Mouse (Mus musculus) frontal cortex, adult (tissue): ENCODE measurements around the gene Siva1.

Source experiments
- ATAC-seq: cut with Nextera tagmentation; 2 replicates; pipeline ENCODE4 v1.9.2; 2017; ENCODE audit warnings: mild to moderate bottlenecking, moderate library complexity, mixed read lengths; ENCODE audit not compliant: low TSS enrichment

The Siva1 gene

GRCm38 (mm10) chr12:112678555-112679026 lies 34.1 kb downstream of the Siva1 start, which contains the start of gene Zbtb42:
Gene Zbtb42 (plus strand): TSS chr12:112678828.
- ATAC-seq: no peak

GRCm38 (mm10) chr12:112679027-112679996 lies 34.8 kb downstream of the Siva1 start:
- ATAC-seq: no peak

- peak; percentile 57; the same call in 1 of the 2 replicates for ATAC-seq
Observed at GRCm38 (mm10) chr12:112683351-112683750, 38.9 kb downstream of the Siva1 start.

- ATAC-seq: no peak
Observed at GRCm38 (mm10) chr12:112688458-112688857, 44.0 kb downstream of the Siva1 start.

GRCm38 (mm10) chr12:112693185-112694126 lies 49.0 kb downstream of the Siva1 start:
- ATAC-seq: peak; percentile 91

- peak; percentile 28; the same call in 1 of the 2 replicates for ATAC-seq
Observed at GRCm38 (mm10) chr12:112694127-112694475, 49.6 kb downstream of the Siva1 start.

- no peak for ATAC-seq
Observed at GRCm38 (mm10) chr12:112696806-112697425, 52.4 kb downstream of the Siva1 start.
